Mouse (Mus musculus) neural tube, embryonic 10.5 days (tissue): ENCODE measurements at regions not wholly inside any gene's neighbourhood (a gene's known extent, or its start where the extent isn't known, plus 50 kb on each side); places are given as distances from the start of the nearest gene placed in this dataset.
A peak's percentile ranks its signal among the peaks of the same experiment; 100 is the strongest.

Experiments
- DNase-seq: peaks from one replicate; pipeline ENCODE4 v3.0.0-alpha.2; 2017; ENCODE audit warnings: low spot score; ENCODE audit errors: extremely low spot score

DNA sequence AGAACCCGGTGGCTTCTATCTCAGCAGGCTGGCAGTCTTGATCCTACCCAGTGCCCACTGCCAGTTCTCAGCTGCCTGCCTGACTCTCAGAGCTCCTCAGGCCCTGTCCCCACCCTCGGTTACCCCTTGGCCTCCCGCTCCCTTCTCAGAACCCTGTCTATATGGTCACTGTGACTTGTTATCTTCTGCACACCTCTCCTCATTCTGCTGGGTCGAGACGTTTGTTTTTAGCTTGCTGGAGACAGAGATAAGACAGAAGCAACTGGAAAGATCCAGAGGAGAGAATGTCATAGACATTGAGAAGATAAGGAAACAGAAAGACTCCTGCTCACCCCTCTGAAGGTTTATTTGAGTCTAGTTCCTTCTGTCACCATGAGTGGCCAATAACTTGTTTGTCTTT, 53.8 kb upstream of the Phc1 start:
- DNase-seq, result no peak

DNA sequence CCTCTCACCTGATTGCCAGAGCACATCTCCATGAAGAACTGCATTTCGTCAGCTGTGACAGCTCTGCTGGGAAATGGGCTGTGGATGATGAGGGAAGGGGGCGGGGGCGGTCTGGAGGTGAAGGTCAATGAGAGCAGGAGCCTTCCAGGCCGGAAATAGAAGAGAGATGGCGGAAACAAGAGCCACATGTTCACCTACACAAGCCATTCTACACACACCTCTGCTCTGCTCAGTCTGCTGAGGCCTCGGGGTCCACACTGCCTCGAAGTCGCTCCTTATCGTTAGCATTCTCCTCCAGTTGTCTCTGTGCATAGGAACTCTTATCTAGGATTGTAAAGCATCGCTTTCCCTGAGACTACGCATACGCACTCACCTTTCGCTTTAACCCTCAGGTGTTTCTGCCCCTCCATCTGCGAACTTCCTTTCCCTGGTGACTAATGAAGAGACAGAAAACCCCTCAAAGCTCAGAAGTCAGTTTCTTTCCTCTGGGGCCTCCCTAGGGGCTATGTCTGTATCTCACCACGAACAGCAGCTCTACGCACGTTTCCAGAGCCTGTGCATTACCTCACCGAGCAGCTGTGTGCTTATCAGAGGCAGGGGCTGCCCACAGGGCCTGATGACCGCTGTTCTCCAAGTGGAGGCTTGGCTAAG, 53.0 kb upstream of the Phc1 start:
- peak; percentile 14 for DNase-seq

DNA sequence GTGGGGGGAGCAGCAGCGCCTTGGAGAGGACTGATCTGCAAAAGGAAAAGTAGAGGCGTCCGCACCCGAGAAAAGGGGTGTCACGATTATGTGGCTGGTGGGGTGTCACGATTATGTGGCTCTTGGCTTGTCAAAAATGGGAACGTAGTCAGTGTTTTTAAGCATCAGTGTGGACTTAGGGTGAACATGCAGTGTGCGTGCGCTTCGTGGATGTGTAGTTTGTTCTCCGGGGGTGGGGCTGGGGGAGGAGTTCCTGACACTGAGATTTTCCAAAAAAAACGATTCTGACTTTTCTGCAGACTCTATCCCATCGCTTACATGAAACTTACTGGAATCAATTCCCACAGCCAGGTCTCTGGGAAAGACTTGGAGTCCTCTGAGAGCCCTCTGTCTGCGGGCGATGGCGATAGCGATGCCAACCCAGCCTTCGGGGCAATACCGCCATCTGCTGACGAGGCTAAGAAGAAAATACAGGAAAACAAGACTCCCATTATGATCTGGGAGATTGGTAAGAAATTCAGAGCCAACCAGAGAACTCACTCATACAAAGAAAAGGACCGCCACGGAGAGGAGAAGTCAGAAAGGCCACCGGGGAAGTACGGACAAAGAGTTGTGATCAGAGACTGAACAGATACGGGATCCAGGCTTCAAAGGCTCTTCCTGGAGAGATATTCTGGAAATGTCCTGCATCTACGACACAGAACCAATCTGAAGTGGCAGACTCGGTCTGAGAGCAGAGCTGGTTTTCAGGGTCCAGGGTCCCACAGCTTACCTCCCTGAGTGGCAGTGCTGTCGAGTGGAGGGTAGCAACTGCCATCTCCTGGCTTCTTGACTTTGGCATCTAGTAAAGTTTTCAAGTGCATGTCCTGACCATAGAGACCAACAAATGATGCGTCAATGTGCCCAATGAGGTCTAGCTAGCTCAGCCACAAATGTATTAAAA, 51.6 kb upstream of the Phc1 start:
- DNase-seq, result peak; percentile 78

DNA sequence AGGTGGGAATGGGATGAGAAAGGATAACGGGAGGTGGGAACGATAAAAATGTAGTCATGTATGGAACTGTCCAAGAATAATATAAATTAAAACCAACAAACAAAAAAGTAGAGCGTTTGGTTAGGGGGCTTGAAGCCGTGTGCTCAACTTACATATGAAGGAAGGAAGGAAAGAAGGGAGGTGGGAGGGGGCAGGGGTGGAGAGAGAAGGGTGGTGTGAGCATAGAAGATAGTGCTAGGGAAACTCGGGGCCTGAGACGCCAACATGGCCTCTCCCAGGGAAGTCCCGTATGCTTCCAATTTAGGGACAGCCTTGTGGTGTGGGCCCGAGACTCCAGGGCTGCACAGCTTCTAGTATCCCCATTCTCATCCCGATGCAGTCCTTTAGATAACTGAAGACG, 50.8 kb upstream of the Phc1 start:
- no peak for DNase-seq

DNA sequence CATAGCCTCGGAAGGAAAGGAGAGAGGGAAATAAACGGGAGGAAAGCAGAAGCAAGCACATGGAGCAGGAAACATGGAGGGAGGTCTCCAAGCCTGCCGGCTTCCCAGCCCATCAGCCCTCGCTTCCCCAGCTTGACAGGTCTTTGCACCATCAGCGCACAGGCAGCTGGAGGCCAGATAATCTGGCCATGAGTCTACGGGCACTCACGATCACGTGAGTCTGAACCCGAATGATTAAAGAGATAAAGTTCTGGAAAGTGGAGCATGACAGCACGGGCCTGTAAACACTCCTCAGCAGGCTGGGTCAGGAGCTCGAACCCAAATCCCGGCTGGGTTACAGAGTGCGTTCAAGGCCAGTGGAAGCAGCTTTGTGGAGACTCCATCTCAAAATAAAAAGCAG, 50.4 kb upstream of the Phc1 start:
- no peak for DNase-seq
